ENCODE assay signal across 13 mouse cellular contexts in genomic region chr3:126723458-126723857, GRCm38 (mm10).
A peak's percentile ranks its signal among the peaks of the same experiment; 100 is the strongest.
DNase-seq lines count a peak whose midpoint lies in the region; ATAC-seq lines count a peak whose summit lies in the region.
"Had no signal": no experiment of that assay in that cellular context is flagged by ENCODE, and none has a peak within 500 bp of the region (broad histone marks: within the 10 kb centered on the region; RNA-seq: fewer than 3 reads in every experiment).

No protein-coding gene starts in this region.

- WGBS in hindbrain, embryonic 15.5 days, result 62% methylated on average over 5 of the region's 5 CpGs
- 77% methylated on average over 5 of the region's 5 CpGs for WGBS in hindbrain, embryonic 10.5 days
- WGBS in heart, embryonic 14.5 days, result 38% methylated on average over 5 of the region's 5 CpGs

- no peaks in the 10 kb centered on the region for H3K9me3 ChIP-seq in hindbrain, embryonic 15.5 days
- no peaks in the 10 kb centered on the region for H3K9me3 ChIP-seq in hindbrain, embryonic 10.5 days
- no peaks in the 10 kb centered on the region for H3K9me3 ChIP-seq in heart, embryonic 14.5 days (ENCODE audit: control insufficient read depth, low read length)
- H3K9me3 ChIP-seq: limb, embryonic 10.5 days; liver, embryonic 15.5 days had no signal

- H3K36me3 ChIP-seq in hindbrain, embryonic 15.5 days, result no peaks in the 10 kb centered on the region
- no peaks in the 10 kb centered on the region for H3K36me3 ChIP-seq in hindbrain, embryonic 10.5 days
- H3K36me3 ChIP-seq in heart, embryonic 14.5 days (ENCODE audit: control insufficient read depth, insufficient read depth, low read length), result no peaks in the 10 kb centered on the region
- H3K36me3 ChIP-seq: limb, embryonic 10.5 days; liver, embryonic 15.5 days had no signal

- DNase-seq in cerebellum, adult 11 months, result peak; percentile 30
- DNase-seq in cerebellum, postnatal 36 days, result no peak
- DNase-seq in hindbrain, embryonic 10.5 days (ENCODE audit: low spot score), result no peak
- peak; percentile 31 for DNase-seq in R1 (ENCODE audit: low read depth, low spot score)
- DNase-seq in urinary bladder, adult 18-20 months (ENCODE audit: low spot score in 2 of 2), result no peak
- DNase-seq: kidney, adult 18-20 months; retina, postnatal 1 day had no signal

- H3K27ac ChIP-seq in hindbrain, embryonic 15.5 days (replicated peaks), result peak overlapping the region; percentile 63
- H3K27ac ChIP-seq in hindbrain, embryonic 10.5 days, result no peak overlapping the region
- peak overlapping the region; percentile 91 to 95 for H3K27ac ChIP-seq in heart, embryonic 14.5 days (replicated peaks in 1 of 2; ENCODE audit: control insufficient read depth in 1 of 2, insufficient read depth in 1 of 2, low read depth in 2 of 2, low read length in 2 of 2)
- H3K27ac ChIP-seq: limb, embryonic 10.5 days; liver, embryonic 15.5 days; macrophage had no signal

- H3K27me3 ChIP-seq in hindbrain, embryonic 15.5 days, result no peaks in the 10 kb centered on the region
- no peaks in the 10 kb centered on the region for H3K27me3 ChIP-seq in hindbrain, embryonic 10.5 days (ENCODE audit: insufficient read depth, poor library complexity, severe bottlenecking)
- no peaks in the 10 kb centered on the region for H3K27me3 ChIP-seq in heart, embryonic 14.5 days (ENCODE audit: control insufficient read depth, insufficient read depth, low read length)
- H3K27me3 ChIP-seq: liver, embryonic 15.5 days had no signal

- peaks cover 9% of the 10 kb centered on the region for H3K4me1 ChIP-seq in hindbrain, embryonic 15.5 days (replicated peaks)
- H3K4me1 ChIP-seq in hindbrain, embryonic 10.5 days (replicated peaks), result no peaks in the 10 kb centered on the region
- peaks cover 0 to 23% of the 10 kb centered on the region in 2 experiments; a peak in 3 of 4 replicates for H3K4me1 ChIP-seq in heart, embryonic 14.5 days (ENCODE audit: control insufficient read depth in 2 of 2, insufficient read depth in 2 of 2, low read length in 2 of 2)
- H3K4me1 ChIP-seq: limb, embryonic 10.5 days; liver, embryonic 15.5 days had no signal

- H3K9ac ChIP-seq in hindbrain, embryonic 15.5 days, result no peak overlapping the region
- peak overlapping the region; percentile 49; the same call in 1 of the 2 replicates for H3K9ac ChIP-seq in heart, embryonic 14.5 days (ENCODE audit: low read length)
- H3K9ac ChIP-seq: liver, embryonic 15.5 days had no signal

- H3K4me3 ChIP-seq in hindbrain, embryonic 15.5 days, result no peak overlapping the region
- H3K4me3 ChIP-seq in hindbrain, embryonic 10.5 days, result no peak overlapping the region
- no peak overlapping the region for H3K4me3 ChIP-seq in heart, embryonic 14.5 days (ENCODE audit: control insufficient read depth in 1 of 2, insufficient read depth in 1 of 2, low read depth in 1 of 2, low read length in 2 of 2)
- H3K4me3 ChIP-seq: limb, embryonic 10.5 days; liver, embryonic 15.5 days had no signal

- ATAC-seq in hindbrain, embryonic 15.5 days (ENCODE audit: low FRiP score, low read depth), result no peak
- ATAC-seq in heart, embryonic 14.5 days (ENCODE audit: insufficient number of reproducible peaks, insufficient read depth, low FRiP score, low read depth), result peak; percentile 84
- no peak for ATAC-seq in monocyte, adult 5-6 weeks (replicated peaks; ENCODE audit: insufficient number of reproducible peaks, low FRiP score, low TSS enrichment, poor library complexity, severe bottlenecking)

- no peak overlapping the region for H3K4me2 ChIP-seq in hindbrain, embryonic 15.5 days
- H3K4me2 ChIP-seq in heart, embryonic 14.5 days (ENCODE audit: low read length), result 0 out of 2 replicates have a peak overlapping the region, but pooled peaks have one; percentile 7
- H3K4me2 ChIP-seq: liver, embryonic 15.5 days had no signal

Comparison
In these comparisons a context has a peak if more than half of its experiments do, and no peak if none do; other contexts are left out.
1. DNase-seq: peak in cerebellum, adult 11 months (single experiment) and R1 (single experiment); none in cerebellum, postnatal 36 days (0 of 2), hindbrain, embryonic 10.5 days (single experiment) and urinary bladder, adult 18-20 months (0 of 2).